Mouse (Mus musculus): ENCODE data around the gene Tcn2. TPM values are rescaled to one million over a fixed set of nuclear protein-coding genes. Genes with fewer than 3 reads are reported as not detected.
"Not testable (repeated sequence)": the region's sequence is repeated elsewhere in the genome, so short reads cannot be mapped to it uniquely, and the experiment has no call there.

The Tcn2 gene
- polyA plus RNA-seq, 1 experiment: 62.0 TPM

- Histone ChIP-seq H3K4me1 (ENCODE audit: control insufficient read depth, insufficient read depth, insufficient read length) (peaks cover 5% of the 10 kb centered on the region), H3K36me3 (ENCODE audit: control insufficient read depth, insufficient read depth, low read length) (no peaks in the 10 kb centered on the region), H3K27me3 (ENCODE audit: control insufficient read depth, insufficient read depth, low read length) (peaks cover 5% of the 10 kb centered on the region; the same call in 1 of the 2 replicates), H3K27ac (ENCODE audit: insufficient read depth, low read length) (0 out of 2 replicates have a peak within 1 kb of the TSS, but pooled peaks have one; percentile 14), H3K4me3 (ENCODE audit: extremely low read depth, insufficient read depth, insufficient read length) (peak within 1 kb of the TSS; percentile 60)
- under 1% methylated on average over 28 of the region's 28 CpGs for WGBS
- TF ChIP-seq POLR2A (IDR thresholded peaks at IDR 0.05; ENCODE audit: low read depth, low read length) (no peak), CTCF (IDR thresholded peaks at IDR 0.05; ENCODE audit: extremely low read depth, insufficient read depth, insufficient read length, insufficient replicate concordance) (peak; percentile 86)
- peak; percentile 45 to 65 for DNase-seq (ENCODE audit: low read depth in 1 of 2, low spot score in 2 of 2)
Measured at GRCm38 (mm10) chr11:3914109-3914840, 17.7 kb downstream of the Tcn2 start, which contains the start of gene Slc35e4. TSS of gene Slc35e4 (minus strand) at chr11:3914664.

- Histone ChIP-seq H3K27me3 (ENCODE audit: control insufficient read depth, insufficient read depth, low read length) (peaks cover 5% of the 10 kb centered on the region; the same call in 1 of the 2 replicates), H3K27ac (ENCODE audit: insufficient read depth, low read length) (0 out of 2 replicates have a peak overlapping the region, but pooled peaks have one; percentile 14), H3K4me1 (ENCODE audit: control insufficient read depth, insufficient read depth, insufficient read length) (peaks cover 5% of the 10 kb centered on the region), H3K4me3 (ENCODE audit: extremely low read depth, insufficient read depth, insufficient read length) (peak overlapping the region; percentile 60), H3K36me3 (ENCODE audit: control insufficient read depth, insufficient read depth, low read length) (no peaks in the 10 kb centered on the region)
- DNase-seq (ENCODE audit: low read depth in 1 of 2, low spot score in 2 of 2): peak; percentile 17 to 82
- 3% methylated on average over 65 of the region's 65 CpGs for WGBS
- TF ChIP-seq POLR2A (IDR thresholded peaks at IDR 0.05; ENCODE audit: low read depth, low read length) (no peak), CTCF (IDR thresholded peaks at IDR 0.05; ENCODE audit: extremely low read depth, insufficient read depth, insufficient read length, insufficient replicate concordance) (no peak)
Measured at GRCm38 (mm10) chr11:3913316-3914108, 18.4 kb downstream of the Tcn2 start.

- Histone ChIP-seq H3K4me1 (ENCODE audit: control insufficient read depth, insufficient read depth, insufficient read length) (peaks cover 5% of the 10 kb centered on the region), H3K27me3 (ENCODE audit: control insufficient read depth, insufficient read depth, low read length) (peaks cover 5% of the 10 kb centered on the region; the same call in 1 of the 2 replicates), H3K4me3 (ENCODE audit: extremely low read depth, insufficient read depth, insufficient read length) (peak overlapping the region; percentile 60; the same call in 1 of the 2 replicates), H3K27ac (ENCODE audit: insufficient read depth, low read length) (no peak overlapping the region), H3K36me3 (ENCODE audit: control insufficient read depth, insufficient read depth, low read length) (no peaks in the 10 kb centered on the region)
- WGBS: 32% methylated on average over 16 of the region's 16 CpGs
- TF ChIP-seq POLR2A (IDR thresholded peaks at IDR 0.05; ENCODE audit: low read depth, low read length) (no peak), CTCF (IDR thresholded peaks at IDR 0.05; ENCODE audit: extremely low read depth, insufficient read depth, insufficient read length, insufficient replicate concordance) (no peak)
- no peak for DNase-seq (ENCODE audit: low read depth in 1 of 2, low spot score in 2 of 2)
Measured at GRCm38 (mm10) chr11:3912875-3913271, 19.1 kb downstream of the Tcn2 start.

GRCm38 (mm10) chr11:3912100-3912874 lies 19.7 kb downstream of the Tcn2 start:
- TF ChIP-seq POLR2A (IDR thresholded peaks at IDR 0.05; ENCODE audit: low read depth, low read length): no peak
- TF ChIP-seq CTCF (IDR thresholded peaks at IDR 0.05; ENCODE audit: extremely low read depth, insufficient read depth, insufficient read length, insufficient replicate concordance): no peak
- H3K4me1 ChIP-seq (ENCODE audit: control insufficient read depth, insufficient read depth, insufficient read length): peaks cover 5% of the 10 kb centered on the region
- no peak for DNase-seq (ENCODE audit: low read depth in 1 of 2, low spot score in 2 of 2)
- no peak overlapping the region for H3K27ac ChIP-seq (ENCODE audit: insufficient read depth, low read length)
- H3K27me3 ChIP-seq (ENCODE audit: control insufficient read depth, insufficient read depth, low read length): peaks cover 5% of the 10 kb centered on the region; the same call in 1 of the 2 replicates
- WGBS: 74% methylated on average over 19 of the region's 19 CpGs
- H3K36me3 ChIP-seq (ENCODE audit: control insufficient read depth, insufficient read depth, low read length): no peaks in the 10 kb centered on the region
- no peak overlapping the region for H3K4me3 ChIP-seq (ENCODE audit: extremely low read depth, insufficient read depth, insufficient read length)

- H3K4me3 ChIP-seq (ENCODE audit: extremely low read depth, insufficient read depth, insufficient read length); H3K36me3 ChIP-seq (ENCODE audit: control insufficient read depth, insufficient read depth, low read length); H3K4me1 ChIP-seq (ENCODE audit: control insufficient read depth, insufficient read depth, insufficient read length); H3K27me3 ChIP-seq (ENCODE audit: control insufficient read depth, insufficient read depth, low read length); H3K27ac ChIP-seq (ENCODE audit: insufficient read depth, low read length); DNase-seq (ENCODE audit: low read depth in 1 of 2, low spot score in 2 of 2): not testable (repeated sequence)
- 78% methylated on average over 6 of the region's 6 CpGs for WGBS
Measured at GRCm38 (mm10) chr11:3911440-3911839, 20.5 kb downstream of the Tcn2 start.

GRCm38 (mm10) chr11:3910513-3911310 lies 21.2 kb downstream of the Tcn2 start:
- 59% methylated on average over 5 of the region's 5 CpGs for WGBS
- TF ChIP-seq CTCF (IDR thresholded peaks at IDR 0.05; ENCODE audit: extremely low read depth, insufficient read depth, insufficient read length, insufficient replicate concordance) (no peak), POLR2A (IDR thresholded peaks at IDR 0.05; ENCODE audit: low read depth, low read length) (no peak)
- H3K36me3 ChIP-seq (ENCODE audit: control insufficient read depth, insufficient read depth, low read length): no peaks in the 10 kb centered on the region
- no peak overlapping the region for H3K27ac ChIP-seq (ENCODE audit: insufficient read depth, low read length)
- H3K4me3 ChIP-seq (ENCODE audit: extremely low read depth, insufficient read depth, insufficient read length): no peak overlapping the region
- no peak for DNase-seq (ENCODE audit: low read depth in 1 of 2, low spot score in 2 of 2)
- peaks cover 5% of the 10 kb centered on the region for H3K4me1 ChIP-seq (ENCODE audit: control insufficient read depth, insufficient read depth, insufficient read length)
- peaks cover 5% of the 10 kb centered on the region; the same call in 1 of the 2 replicates for H3K27me3 ChIP-seq (ENCODE audit: control insufficient read depth, insufficient read depth, low read length)
